Mouse (Mus musculus) erythroblast, embryonic 14.5 days (primary cell): ENCODE results near the gene D330020A13Rik. TPM values are rescaled to one million over a fixed set of nuclear protein-coding genes. Genes with fewer than 3 reads are reported as not detected.
A peak's percentile ranks its signal among the peaks of the same experiment; 100 is the strongest.

Source experiments
- H3K27me3 ChIP-seq: 2 replicates; pipeline ENCODE4 v1.6.1; 2012; ENCODE audit warnings: inconsistent platforms; ENCODE audit not compliant: control insufficient read depth
- H3K36me3 ChIP-seq: 2 replicates; pipeline ENCODE4 v1.6.1; 2012; ENCODE audit warnings: mild to moderate bottlenecking, inconsistent platforms; ENCODE audit not compliant: control insufficient read depth
- H3K4me1 ChIP-seq: 2 replicates; pipeline ENCODE4 v1.6.1; 2012; ENCODE audit warnings: inconsistent platforms; ENCODE audit not compliant: control insufficient read depth
- H3K4me3 ChIP-seq: replicated peaks from 2 replicates; pipeline ENCODE3; 2012; ENCODE audit warnings: moderate library complexity, mild to moderate bottlenecking, inconsistent platforms
- H3K9me3 ChIP-seq: 2 replicates; pipeline ENCODE4 v1.6.1; 2012; ENCODE audit warnings: low read length, inconsistent platforms, mixed read lengths; ENCODE audit not compliant: control insufficient read depth
- GATA1 ChIP-seq: IDR thresholded peaks from 2 replicates; pipeline ENCODE4 v1.6.1; 2012; ENCODE audit warnings: low read length, inconsistent platforms, mixed read lengths
- TAL1 ChIP-seq: IDR thresholded peaks from 3 replicates; pipeline ENCODE4 v1.6.1; 2012; ENCODE audit warnings: low read length, inconsistent platforms, mixed read lengths
- polyA plus RNA-seq: library from polyadenylated mRNA; stranded (reverse); fragments of >175 nt; gene quantifications from 2 replicates; pipeline ENCODE4 v1.2.3, GENCODE M21; 2012

The D330020A13Rik gene
- polyA plus RNA-seq, result not detected in 2 replicates

DNA sequence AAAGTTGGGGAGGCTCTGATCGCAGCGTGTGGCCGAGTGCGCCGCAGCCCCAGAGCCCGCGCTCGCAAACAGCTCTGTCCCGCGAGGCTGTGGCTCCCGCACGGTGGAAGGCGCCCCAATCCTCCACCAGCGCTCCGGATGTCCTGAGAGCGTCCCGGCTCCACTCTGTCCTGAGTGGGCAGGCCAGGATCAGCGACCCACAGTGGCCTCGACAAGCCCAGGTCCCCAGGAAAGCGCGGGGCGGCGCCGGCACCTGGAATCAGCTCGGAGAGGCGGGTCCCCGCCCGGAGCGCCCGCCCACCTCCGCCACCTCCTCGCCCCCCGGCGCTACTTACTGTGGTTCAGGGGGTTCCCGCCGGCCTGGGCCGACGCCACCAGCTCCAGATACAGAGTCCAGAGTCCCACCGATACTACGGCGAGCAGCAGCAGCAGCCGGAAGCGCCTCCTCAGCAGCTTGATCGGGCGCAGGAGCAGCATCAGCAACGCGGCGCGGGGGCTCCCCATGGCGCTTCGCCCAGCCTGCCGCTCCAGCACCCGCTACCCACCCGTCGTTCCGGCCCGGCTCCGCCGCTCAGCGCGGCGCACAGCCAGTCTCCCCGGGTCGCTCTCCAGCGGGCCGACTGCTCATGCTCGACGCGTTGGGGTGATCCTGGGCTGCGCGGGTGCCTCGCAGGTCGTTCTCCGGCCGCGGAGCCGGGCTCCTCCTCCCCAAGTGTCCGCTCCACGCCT is at the start of gene D330020A13Rik, which contains the start of gene B4galnt3:
D330020A13Rik (plus strand) TSS at position 309 of the 729 bp plus-strand sequence.
B4galnt3 (minus strand) TSS at position 504 of the 729 bp plus-strand sequence.
- no peak for TF ChIP-seq GATA1
- TF ChIP-seq TAL1, result no peak
- Histone ChIP-seq H3K36me3 (no peaks in the 10 kb centered on the region), H3K4me3 (peak within 1 kb of the TSS; percentile 45), H3K4me1 (peaks cover 8% of the 10 kb centered on the region), H3K27me3 (peaks cover 70% of the 10 kb centered on the region), H3K9me3 (no peaks in the 10 kb centered on the region; the same call in 1 of the 2 replicates)

DNA sequence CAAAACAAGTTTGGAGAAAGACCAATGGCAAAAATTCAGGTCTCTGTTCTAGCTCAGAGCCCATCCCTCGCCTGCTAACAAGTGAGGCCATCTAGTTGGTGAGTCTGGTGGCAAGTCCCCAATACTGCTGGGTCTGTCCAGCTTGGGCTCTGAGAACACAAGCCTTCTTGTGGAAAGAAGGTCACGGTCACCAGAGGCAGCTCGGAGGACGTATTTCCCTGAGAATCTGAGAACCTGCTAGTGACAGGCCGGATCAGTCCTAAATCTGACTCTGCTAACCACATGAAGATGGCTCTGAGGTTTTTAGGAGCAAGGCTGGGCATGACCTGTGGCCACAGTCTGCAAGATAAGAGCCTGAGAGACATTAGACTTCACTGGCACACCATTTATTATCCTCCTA is 47.5 kb upstream of the D330020A13Rik start:
- Histone ChIP-seq H3K4me3 (no peak overlapping the region), H3K4me1 (no peaks in the 10 kb centered on the region), H3K9me3 (no peaks in the 10 kb centered on the region), H3K36me3 (no peaks in the 10 kb centered on the region), H3K27me3 (no peaks in the 10 kb centered on the region)
- TF ChIP-seq GATA1, result no peak
- TF ChIP-seq TAL1, result no peak

DNA sequence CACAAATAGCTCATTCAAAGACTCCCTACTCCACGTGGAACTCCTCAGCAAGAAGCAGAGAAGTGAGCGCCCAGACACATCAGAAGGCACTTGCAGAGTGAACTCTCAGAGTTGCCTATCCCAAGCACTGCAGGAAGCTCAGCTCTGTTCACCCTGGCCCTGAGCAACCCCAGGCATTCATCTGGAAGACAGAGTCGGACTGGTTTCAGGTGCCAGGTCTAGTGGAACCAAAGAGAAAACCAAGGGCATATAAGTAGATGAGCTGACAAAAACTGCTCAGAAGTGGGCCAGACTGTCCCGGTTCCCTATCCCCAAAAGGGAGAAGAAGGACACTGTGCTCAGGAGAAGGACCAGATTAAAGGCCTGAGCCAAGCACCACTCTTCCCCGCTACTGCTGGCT is 44.3 kb upstream of the D330020A13Rik start:
- no peak overlapping the region for H3K4me3 ChIP-seq
- peaks cover 3% of the 10 kb centered on the region for H3K27me3 ChIP-seq
- H3K9me3 ChIP-seq, result no peaks in the 10 kb centered on the region
- TF ChIP-seq GATA1, result no peak
- TF ChIP-seq TAL1, result no peak
- H3K4me1 ChIP-seq, result peaks cover 2% of the 10 kb centered on the region
- H3K36me3 ChIP-seq, result no peaks in the 10 kb centered on the region

DNA sequence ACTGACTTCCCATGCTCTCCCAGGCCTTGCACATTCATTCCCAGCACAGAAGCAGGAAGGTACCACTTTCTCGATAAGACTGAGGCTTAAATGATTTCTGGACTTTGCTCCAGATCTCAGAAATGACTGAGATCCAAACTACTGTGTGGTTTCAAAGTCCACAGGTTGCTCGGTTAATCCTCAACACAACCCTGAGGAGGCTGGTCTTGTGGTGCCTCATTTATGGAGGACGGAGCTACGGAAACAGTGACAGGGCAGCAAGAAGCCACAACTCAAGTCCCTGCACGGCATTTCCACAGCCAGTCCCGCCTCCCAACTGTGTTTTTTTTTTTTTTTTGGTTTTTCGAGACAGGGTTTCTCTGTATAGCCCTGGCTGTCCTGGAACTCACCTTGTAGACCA is 43.2 kb upstream of the D330020A13Rik start:
- Histone ChIP-seq H3K9me3 (no peaks in the 10 kb centered on the region), H3K36me3 (no peaks in the 10 kb centered on the region), H3K4me3 (no peak overlapping the region), H3K27me3 (peaks cover 3% of the 10 kb centered on the region), H3K4me1 (peaks cover 9% of the 10 kb centered on the region)
- no peak for TF ChIP-seq GATA1
- TF ChIP-seq TAL1, result no peak

DNA sequence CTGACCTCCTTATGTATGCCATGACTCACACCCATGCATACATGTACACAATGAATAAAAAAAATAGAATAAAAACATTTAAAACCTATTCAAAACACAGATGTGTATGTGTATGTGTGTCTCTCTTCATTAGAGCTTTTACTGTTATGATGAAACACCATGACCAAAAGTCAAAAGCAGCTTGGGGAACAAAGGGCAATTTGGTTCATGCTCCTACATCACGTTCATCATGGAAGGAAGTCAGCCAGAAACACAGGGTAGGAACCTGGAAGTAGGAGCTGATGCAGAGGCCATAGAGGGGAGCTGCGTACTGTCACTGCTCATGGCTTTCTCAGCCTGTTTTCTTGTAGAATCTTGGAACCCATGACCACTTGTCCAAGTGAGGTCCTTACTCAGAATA is 41.4 kb upstream of the D330020A13Rik start:
- peaks cover 9% of the 10 kb centered on the region for H3K4me1 ChIP-seq
- H3K36me3 ChIP-seq, result no peaks in the 10 kb centered on the region
- peaks cover 3% of the 10 kb centered on the region for H3K27me3 ChIP-seq
- no peaks in the 10 kb centered on the region for H3K9me3 ChIP-seq
- H3K4me3 ChIP-seq, result no peak overlapping the region
- no peak for TF ChIP-seq GATA1
- TF ChIP-seq TAL1, result no peak

DNA sequence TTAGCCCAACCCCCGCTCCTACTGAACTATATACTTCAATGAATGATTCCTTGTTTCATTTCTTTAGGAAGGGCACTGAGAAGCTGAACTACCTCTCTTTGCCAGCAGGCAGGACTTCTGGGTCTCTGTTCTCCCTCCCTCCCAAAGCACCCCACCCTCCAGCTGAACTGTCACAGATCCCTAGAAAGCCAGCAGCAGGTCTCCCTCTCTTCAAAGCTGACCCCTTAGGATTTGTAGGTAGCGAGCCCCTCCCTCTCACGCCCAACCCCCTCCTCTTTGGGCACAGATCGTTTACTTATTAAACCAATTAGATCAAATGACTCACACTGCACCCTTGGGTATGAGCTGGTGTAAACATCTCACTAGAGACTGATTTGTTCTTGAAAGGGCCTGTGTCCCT is 39.5 kb upstream of the D330020A13Rik start:
- Histone ChIP-seq H3K4me1 (peaks cover 9% of the 10 kb centered on the region), H3K9me3 (no peaks in the 10 kb centered on the region), H3K4me3 (no peak overlapping the region), H3K36me3 (no peaks in the 10 kb centered on the region), H3K27me3 (peaks cover 5% of the 10 kb centered on the region)
- TF ChIP-seq GATA1 (no peak), TAL1 (no peak)

DNA sequence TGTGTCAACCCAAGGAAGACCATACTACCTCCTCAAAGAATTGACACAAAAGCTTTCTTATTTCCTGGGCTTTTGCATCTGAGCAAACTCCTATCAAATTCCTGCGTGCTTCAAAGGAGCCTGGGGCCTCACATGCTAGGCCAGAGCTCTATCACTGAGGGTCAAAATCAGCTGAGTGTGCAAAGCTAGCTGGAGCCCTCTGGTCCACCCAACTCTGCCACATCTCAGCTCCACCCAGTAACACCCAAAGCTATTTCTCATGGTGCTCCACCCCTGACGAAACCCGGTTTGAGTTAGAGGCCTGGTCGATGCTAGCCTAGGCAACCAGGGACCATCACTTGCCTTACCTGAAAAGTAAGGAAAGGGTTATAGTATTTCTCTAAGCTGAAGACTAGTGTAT is 39.0 kb upstream of the D330020A13Rik start:
- H3K36me3 ChIP-seq, result no peaks in the 10 kb centered on the region
- peaks cover 6% of the 10 kb centered on the region for H3K27me3 ChIP-seq
- H3K4me3 ChIP-seq, result no peak overlapping the region
- no peaks in the 10 kb centered on the region for H3K9me3 ChIP-seq
- TF ChIP-seq GATA1 (no peak), TAL1 (no peak)
- H3K4me1 ChIP-seq, result peaks cover 9% of the 10 kb centered on the region

DNA sequence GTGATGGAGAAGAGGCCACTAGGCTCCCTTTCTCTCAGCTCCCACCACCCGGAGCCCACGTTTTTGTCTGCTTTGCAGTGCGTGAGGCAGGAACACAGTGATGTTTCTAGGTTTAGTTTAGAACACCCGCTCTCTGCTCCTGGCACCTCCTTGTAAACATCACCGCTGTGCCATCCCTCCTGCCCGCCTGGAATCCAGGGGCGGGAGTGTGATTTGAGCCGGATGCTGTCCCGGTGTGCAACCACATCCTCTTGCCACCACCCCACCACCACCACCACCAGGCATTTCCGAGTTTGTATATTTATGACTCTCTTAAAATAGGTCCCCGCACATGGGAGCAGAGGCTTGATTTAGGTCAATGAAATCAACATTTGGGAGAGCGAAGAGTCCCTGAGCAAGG is 38.5 kb upstream of the D330020A13Rik start:
- TF ChIP-seq GATA1 (no peak), TAL1 (no peak)
- Histone ChIP-seq H3K4me3 (no peak overlapping the region), H3K36me3 (no peaks in the 10 kb centered on the region), H3K27me3 (peaks cover 6% of the 10 kb centered on the region), H3K4me1 (peaks cover 9% of the 10 kb centered on the region), H3K9me3 (no peaks in the 10 kb centered on the region)

DNA sequence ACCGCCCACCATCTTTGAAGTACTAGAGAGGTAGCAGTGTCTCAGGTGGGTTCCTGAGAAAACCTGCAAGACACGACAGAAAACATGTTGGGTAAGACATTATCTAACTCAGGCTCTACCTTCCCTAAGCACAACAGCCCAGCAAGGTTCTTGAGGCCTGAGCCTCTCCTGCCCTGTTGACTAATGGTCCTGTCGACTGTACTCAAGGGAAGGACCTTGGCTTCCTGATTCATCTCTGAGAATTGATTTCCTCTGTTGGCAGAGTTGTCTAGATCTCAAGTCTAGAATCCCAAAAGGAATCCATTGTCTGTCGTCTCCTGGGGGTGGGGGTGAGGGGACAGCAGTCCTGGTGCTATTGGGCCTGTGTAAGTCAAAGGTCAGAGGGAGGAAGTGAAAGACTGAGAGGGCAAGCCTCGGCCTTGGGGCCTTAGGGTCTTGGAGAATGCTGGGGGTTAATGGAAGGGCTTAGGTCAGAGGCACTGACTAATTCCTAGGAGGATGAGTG is 37.7 kb upstream of the D330020A13Rik start:
- Histone ChIP-seq H3K4me3 (no peak overlapping the region), H3K36me3 (no peaks in the 10 kb centered on the region), H3K27me3 (peaks cover 6% of the 10 kb centered on the region), H3K9me3 (no peaks in the 10 kb centered on the region), H3K4me1 (peaks cover 9% of the 10 kb centered on the region)
- TF ChIP-seq TAL1, result no peak
- no peak for TF ChIP-seq GATA1

DNA sequence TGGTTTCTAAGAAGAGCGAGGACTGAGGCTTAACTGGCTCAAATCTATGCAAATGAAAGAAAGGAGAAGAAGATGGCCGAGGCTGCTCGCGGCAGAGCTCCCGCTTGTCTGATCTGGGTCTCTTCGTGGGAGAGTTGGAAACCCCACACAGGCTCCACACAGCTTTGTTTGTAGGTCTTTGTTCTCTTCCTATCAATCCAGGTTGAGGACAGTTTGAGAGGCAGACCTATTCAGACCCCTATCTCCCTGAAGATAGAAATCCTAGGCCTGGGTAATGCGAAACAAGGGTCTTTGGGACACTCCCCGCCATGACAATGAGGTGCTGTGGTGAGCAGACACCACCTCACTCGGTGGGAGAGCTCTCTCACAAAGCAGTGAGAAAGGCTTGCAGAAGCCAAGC is 34.7 kb upstream of the D330020A13Rik start:
- Histone ChIP-seq H3K9me3 (no peaks in the 10 kb centered on the region), H3K4me1 (peaks cover 9% of the 10 kb centered on the region), H3K4me3 (no peak overlapping the region), H3K36me3 (no peaks in the 10 kb centered on the region), H3K27me3 (peaks cover 6% of the 10 kb centered on the region)
- TF ChIP-seq TAL1 (no peak), GATA1 (no peak)
